Mouse (Mus musculus) right cerebral cortex, postnatal 10 days (tissue): ENCODE measurements around the gene Rbbp8nl.

Experiments used
- DNase-seq, 2 experiments: peaks; one replicate each; pipeline ENCODE4 v3.0.0; 2021; ENCODE audit warnings: low spot score in 2 of 2

Gene Rbbp8nl

DNA sequence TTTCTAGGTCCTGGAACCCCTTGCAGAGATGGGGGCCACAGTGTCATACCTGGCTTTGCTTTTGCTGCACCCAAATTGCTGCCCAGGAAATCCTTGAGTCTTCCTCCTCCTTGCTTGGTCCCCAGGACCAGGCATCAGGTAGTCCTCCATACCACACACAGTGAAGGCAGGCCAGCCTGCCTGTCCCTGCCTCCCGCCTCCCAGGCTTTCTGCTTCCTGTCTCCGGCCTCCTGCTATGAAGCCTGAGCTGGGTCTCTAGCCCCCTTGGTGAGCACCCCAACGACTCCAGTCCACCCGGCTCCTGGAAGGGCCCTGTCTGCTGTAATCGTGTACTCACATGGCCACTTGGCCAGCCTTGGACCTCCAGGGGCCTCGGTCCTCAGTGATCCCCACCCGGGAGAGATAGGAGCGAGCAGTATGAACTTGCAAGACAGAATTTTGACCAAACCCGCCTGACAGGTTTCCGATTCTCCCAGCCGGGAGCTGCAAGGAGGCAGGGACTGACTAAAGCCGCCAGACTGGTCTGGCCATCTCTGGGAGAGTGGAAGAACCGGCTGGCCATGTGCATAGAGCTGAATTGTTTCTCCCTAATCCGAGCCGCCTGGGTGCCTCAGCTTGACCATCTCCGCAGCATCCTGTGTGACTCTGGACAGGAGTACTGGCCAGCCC, at the start of gene Rbbp8nl:
Gene Rbbp8nl (minus strand): TSS at position 440 of the 669 bp plus-strand sequence.
- no peak for DNase-seq

DNA sequence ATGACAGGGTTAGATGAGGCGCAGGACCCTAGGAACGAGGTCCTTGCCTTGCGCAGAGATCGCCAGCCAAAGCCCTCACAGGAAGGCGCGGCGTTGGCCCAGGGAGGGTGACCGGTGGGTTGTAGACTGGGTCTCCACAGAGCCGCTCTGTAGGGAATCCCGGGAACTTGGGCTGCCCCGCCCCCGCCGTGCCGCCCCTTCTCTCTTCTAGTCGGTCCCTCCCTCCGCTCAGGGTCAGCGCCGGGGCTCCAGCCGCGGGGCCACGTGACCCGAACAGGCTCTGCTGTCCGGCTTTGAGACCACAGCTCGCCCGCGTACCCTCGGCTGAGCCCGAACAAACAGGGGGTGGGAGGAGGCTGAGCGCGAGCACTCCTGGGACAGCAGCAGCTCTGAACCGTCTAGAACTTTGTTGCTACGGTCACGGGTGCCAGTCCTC, 44.9 kb upstream of the Rbbp8nl start, which contains the start of gene Gata5:
Gene Gata5 (minus strand): TSS at position 149 of the 436 bp plus-strand sequence.
- no peak for DNase-seq

DNA sequence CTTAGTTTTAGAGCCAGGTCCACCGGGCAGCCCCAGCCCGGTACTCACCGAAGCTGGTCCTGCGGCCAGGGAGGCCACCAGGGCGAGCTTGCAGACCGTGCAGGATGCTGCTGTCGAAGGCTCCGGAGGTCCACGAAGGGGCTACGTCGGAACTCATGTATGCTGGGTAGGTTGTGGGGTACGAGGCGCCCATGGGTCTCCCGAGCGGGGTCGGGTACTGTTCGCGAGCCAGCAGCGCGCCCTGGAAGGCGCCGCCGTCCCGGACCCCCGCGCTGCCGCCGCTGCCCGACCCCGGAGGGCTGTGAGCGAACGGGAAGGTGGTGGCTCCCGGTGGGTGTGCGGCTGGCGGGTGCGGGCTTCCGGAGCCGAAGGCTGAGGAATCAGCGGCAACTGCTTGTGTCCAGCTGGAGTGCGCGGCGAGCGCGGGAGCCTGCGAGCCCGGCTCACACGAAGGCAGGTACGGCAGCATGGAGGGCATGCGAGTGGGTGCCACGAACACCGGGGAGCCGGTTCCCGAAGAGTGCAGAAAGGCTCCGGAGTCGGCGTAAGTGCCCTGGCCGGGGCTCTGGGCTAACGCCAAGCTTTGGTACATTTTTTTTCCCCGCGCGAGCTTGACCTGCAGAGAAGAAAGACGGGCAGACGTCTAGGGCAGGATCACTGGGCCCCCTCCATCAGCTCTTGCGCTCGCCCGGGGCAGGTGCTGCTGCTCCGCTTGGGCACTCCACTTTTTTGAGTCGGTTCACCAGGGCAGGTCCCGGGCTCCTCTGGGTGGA, 44.3 kb upstream of the Rbbp8nl start:
- no peak for DNase-seq

DNA sequence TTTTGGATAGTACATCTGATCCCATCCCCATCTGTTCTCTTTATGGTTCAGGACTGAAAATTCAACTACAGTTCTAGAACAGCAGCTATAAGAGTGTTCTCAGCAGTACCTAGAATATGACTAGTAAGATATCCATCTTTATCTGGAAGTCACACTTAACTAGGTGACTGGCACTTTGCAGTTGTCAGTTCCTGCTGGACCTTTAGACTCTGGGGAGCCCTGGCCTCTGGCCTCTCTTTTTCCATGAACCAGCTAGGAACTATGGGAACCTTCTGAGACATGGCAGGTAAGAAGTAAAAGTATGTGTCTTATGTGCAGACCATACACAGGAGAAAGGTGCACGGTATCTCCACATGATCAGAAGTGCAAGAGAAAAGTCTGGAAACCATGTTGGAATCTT, 39.8 kb upstream of the Rbbp8nl start:
- no peak for DNase-seq

DNA sequence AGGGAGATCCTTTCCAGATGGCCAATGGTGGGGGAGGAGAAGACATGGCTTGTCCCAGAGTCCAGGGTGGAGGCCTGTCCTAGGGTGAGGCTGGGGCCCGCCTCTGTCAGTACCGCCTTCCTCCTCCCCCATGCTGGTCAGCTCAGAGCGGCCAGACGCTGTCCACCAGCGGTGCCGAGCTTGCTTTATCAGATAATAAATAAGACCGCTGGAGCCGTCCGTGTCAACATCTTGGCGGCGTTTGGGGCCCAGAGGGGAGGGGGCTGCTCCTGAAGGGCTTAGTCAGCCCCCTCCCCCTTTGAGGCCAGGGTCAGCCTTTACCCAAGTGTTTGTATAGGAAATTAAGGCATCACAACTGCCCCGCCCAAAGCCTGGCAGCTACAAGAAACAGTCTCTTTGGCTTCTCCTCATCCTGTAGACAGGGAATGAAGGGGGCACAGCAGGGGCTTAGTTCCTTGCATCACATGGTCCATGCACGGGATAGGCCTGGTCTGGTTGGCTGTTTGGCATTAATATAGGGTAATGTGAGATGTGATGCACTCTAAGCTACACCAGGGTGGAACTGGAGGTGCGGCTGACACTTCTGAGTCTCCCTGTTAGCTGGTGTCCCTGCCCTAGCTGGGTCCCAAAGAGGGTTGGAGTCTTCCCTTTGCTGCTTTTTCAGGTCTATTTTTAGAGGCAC, 33.1 kb upstream of the Rbbp8nl start:
- DNase-seq, result no peak

DNA sequence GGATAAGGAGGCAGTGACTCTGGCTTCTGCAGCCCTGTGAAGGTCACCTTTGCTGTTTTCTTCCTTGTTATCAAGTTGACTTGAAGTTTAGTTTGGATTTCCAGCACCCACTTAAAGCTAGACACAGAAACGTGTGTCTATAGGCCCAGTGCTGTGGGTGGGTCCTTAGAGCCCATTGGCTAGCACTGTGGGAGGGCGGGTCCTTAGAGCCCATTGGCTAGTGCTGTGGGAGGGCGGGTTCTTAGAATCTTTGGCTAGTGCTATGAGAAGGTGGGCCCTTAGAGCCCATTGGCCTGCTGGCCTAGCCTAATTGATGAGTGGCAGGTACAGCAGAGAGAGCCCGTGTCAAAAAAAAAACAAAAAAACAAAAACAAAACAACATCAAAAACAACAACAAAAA, 30.5 kb upstream of the Rbbp8nl start:
- no peak for DNase-seq

DNA sequence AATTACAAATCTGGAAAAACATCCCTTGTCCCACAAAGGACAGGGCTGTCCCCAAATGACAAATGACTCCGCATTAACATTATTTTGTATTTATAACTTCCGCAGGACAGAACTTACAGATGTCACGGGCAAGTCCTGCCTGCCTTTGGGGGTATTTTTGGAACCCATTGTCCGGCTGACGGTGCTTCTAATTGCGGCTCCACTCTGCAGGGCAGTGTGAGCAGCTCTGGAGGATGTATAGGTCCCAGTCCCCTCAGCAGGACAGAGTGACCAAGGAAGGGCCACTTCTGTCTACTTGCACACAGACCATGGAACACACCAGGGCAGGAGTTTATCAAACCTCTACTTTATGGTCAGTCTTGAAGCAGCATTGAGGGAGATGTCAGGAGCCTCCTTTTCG, 27.9 kb upstream of the Rbbp8nl start:
- DNase-seq, result no peak

DNA sequence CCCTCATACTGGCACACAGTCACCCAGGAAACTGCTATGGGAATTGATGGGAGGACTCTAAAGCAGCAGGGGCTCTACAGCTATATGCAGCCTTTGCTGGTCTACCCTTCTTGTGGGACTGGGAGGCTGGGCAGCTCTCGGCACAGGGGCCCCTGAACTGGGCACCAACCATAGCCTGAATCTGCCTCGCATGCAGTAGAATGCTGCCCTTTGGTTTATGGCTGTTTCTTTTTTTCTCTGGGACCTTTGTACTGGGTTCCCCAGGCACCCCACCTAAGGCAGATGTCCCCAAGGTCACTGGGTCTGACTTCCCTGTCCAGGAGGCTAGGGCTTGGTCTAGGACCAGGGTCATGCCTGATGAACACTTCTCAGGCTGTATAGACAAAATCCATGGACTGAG, 24.6 kb upstream of the Rbbp8nl start:
- no peak for DNase-seq

DNA sequence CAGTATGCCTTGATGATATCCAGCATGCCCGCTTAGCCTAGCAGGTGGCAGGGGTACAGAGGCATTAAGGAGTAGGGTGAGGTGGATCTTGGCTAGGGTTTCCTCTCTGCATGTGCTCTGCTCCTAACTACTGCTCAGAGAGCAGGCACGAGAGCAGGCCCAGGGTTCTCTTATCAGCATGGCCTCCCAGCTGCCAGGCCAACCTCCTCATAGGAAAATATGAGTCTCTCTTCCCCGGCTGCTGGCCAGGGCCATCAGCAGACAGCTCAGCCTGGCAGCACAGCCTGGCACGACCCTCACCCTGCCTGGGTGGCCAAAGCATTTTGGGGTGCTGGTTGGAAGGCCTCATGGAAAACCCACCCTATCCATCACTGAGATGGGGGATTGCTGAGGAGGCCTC, 21.5 kb upstream of the Rbbp8nl start:
- no peak for DNase-seq

DNA sequence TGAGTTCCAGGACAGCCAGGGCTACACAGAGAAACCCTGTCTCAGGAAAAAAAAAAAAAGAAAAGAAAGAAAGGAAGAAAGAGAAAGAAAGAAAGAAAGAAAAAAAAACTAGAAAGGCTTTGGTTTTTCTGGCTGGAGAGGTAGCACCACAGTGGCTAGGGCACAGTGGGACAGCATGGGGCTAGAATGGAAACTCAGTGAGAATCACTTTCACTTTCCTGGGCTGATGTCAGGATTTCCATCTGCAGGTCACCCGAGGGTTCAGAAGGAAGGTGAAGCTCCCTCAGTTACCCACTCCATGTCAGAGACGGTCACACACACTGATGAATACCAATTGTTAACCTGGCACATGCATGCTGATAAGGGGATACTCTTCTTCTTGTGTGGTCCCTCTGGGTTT, 18.0 kb upstream of the Rbbp8nl start:
- no peak for DNase-seq

DNA sequence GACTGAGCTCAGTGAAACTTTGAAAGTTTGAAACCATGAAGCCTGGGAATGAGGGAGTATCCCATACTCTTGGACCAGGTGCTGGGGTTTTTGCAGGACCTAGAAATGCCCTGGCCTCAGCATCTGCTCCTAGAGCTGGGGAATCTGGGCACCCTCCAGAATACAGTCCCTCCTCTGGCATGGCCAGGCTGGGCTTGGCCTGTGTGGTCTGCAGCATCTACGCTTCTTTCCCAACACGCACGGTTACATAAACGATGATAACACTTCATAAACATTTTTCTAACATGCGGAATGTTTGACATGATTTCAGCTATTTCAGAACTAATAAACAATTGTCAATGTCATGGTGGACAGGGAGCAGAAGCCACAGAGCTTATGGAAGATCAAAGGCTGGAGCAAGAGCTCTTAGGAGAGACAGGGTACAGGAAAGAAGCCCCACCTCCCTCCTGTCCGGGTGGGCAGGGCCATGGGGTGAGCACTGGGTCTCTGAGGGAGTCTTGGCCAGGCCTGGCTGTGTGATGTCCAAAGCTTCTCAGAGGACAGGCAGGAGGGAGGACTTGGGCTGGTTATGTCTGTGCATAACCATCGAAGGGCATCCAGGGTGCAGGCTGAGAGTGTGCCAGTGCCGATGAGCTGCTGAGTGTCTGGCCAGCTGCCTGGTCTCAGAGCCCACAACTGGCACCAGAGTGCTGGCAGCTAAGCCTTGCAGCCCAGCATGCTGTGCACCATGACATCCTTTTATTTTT, 16.9 kb upstream of the Rbbp8nl start:
- peak; percentile 56 to 61 for DNase-seq

DNA sequence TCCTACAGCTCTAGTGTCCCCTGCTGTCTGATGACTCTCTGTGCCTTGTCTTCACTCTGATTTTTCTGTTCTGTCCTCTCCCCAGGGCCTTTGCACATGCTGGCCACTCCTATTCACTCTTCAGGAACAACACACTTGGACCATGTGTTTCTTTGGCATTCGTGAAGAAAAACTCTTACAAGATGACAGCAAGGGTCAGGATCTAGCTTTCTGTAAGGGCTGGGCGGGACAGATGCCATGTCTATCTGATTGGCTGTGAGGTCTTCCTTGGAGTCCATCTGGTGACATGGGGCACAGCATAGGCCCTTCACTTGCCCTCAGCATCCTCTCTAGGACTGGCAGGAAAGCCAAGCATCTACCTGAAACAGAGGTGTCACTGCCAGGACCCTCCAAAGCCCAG, 16.3 kb upstream of the Rbbp8nl start:
- no peak for DNase-seq

DNA sequence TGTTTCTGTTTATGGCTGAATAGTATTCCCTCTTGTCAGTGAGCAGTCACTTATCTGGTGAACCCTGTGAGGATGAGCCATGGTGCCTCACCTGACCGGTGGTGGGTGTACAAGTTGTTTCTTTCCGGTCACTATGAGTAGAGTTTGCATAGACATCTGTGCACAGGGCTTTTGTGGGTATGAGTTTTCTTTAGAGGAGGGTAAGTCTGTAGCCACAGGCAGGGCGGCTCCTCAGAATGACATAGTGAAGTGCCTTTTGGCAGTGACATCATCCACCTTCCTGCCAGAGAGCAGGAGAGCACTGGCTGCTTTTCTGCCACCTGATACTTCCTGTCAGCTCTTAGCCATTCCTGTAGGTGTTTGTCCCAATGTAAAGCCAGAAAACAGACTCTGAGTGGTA, 15.8 kb upstream of the Rbbp8nl start:
- DNase-seq, result no peak

DNA sequence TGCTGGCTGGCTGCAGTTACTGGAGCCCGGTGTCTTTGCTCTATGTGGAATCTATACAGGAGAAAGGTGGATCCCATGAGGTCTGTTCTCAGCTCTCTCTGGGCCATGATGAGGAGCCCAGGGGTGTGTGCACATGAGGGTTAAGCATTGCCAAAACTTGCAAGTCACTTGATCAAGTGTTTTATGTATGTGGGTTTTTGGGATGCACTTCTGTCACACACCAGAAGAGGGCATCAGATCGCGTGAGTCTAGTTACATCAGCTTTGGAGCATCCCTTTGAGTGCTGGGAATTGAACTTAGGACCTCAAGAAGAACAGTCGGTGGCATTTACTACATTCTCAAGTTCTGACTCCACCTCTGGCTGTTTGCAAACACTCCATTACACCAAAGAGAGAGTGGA, 14.9 kb upstream of the Rbbp8nl start:
- DNase-seq, result no peak

DNA sequence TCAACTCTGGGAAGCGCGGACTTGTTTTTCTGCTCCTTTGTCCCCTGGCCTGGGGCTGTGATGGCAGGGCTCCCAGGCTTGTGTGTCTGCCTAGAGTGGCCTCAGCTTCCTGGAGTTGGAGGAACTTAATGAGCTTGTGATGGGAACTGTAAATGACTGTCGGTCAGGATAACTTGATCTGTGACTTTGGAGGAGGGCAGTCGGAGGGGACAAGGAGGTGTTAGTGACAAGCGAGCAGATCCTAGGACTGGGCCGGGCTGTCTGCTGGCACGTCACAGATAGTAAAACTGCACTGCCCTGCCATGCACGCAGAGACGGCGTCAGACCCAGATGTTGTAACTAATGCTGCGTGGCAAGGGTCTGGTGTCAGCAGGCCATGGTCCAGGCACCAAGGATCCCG, 13.8 kb upstream of the Rbbp8nl start:
- DNase-seq, result no peak

DNA sequence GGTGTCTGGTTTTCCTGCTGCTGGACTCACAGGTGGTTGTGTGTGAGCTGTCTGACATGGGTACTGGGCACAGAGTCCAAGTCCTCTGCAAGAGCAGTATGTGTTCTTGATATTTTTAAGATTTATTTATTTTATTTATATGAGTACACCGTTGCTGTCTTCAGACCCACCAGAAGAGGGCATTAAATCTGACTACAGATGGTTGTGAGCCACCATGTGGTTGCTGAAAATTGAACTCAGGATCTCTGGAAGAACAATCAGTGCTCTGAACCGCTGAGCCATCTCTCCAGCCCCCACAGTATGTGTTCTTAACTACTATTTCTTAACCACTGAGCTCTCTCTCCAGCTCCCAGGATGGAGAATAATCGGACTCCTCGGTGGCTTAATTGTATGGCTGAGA, 12.5 kb upstream of the Rbbp8nl start:
- DNase-seq, result no peak

DNA sequence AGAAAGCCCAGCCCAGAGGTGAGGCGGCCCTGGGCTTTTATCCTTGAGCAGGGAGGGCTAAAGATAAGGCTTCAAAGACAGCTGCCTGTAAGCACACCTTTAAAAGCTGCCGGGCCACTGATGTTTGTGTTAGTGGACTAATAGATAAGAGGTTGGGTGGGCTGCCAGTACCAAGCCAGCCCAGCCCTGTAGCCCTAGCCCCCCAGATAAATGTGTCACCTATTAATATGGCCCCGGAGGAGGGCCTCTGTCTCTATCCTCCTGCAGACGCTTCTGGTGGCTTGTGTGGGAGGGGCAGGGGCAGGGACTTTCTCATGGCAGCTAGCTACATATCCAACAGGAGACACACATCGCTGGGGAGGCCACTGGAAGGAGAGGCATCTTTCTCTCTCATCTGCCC, 11.1 kb upstream of the Rbbp8nl start:
- DNase-seq, result no peak

DNA sequence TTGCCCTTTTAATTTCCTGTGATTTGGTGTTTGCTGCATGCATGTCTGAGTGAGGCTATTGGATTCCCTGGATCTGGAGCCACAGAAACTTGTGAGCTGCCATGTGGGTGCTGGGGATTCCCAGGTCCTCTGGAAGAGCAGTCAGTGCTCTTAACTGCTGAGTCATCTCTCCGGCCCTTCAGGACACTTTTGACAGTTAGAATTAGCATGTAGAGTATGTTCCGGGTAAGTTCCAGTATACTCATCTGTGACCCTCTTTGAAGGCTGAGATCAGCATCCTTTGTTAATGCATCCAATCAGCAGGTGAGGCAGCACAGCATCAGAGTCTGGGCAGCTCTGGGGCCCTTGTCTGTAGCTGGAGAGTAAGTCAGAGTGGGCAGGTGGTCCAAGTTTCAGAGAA, 10.6 kb upstream of the Rbbp8nl start:
- no peak for DNase-seq

DNA sequence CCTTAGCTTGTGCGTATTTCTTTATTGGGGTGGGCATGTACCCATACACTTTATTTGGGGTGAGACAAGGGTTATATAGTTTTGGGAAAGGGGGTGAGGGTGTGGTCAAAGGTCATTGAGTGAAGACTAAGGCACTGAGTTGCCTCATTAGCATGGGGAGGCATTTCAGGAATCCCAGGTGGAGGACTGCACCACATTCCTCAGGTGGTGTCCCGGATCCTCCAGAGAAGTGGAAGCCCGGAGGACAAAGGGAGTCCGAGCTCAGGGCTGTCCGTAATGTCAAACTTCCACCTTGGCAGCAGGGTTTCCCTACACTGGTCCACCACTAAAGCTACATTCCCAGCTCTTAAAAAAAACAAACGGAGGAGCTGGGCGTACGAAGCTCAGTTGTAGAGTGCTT, 3.2 kb upstream of the Rbbp8nl start:
- no peak for DNase-seq

DNA sequence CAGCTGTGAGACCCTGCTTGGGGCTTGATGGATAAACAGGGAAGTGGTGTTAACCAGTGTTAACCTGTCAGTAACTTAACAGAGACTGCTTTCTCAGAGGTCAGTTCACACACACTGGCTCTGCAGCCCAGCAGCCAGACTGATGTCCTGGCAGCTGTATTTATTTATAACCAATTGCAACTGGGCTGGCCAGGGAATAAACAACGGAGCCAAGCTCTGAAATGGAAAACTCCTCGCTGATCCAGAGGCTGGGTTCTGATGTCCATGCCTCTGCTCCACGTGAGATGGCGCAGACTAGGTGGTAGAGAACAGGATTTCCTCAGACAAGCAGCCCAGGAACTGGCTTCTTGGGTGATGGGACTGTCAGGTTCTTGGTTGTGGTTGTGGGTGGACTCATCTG, 2.3 kb upstream of the Rbbp8nl start:
- no peak for DNase-seq

DNA sequence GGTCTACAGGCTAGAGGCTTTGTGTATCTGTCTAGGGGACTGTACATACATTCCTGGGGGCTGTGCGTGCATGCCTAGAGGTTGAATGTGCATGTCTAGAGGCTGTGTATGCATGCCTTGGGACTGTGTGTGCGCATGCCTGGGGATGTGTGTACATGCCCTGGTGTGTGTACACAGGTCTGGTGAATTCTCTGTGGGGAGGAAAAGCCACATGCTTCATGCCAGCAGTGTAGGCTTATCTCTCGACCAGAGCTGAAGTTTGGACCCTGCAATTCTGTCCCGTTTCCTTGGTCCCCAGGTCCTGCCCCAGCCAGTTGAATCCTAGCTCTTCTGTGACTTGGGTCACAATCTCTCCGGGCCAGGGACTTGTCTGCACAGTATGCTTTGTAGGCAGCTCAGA, 1.9 kb upstream of the Rbbp8nl start:
- no peak for DNase-seq

DNA sequence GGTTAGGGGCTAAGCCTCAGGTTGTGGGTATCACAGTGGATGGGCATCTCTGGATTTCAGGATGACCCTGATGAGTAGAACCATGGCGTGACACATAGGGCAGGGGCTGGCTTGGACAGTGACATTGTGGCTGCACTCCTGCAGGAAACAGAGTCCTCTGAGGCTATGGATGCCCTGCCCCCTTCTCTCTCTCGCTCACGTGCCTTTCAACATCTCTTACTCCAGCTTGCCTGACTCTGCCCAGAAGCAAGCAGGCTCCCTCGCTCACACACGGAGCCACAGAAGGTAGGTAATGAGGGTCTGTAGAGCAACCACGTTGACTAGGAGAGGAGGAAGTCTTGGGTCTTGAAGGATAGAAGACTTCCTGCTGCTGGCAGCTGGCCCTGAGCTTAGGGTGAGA, 824 bp upstream of the Rbbp8nl start:
- DNase-seq, result no peak
